Mouse (Mus musculus): ENCODE measurements around the gene Fbp2.
"Not testable (repeated sequence)": the region's sequence is repeated elsewhere in the genome, so short reads cannot be mapped to it uniquely, and the experiment has no call there.

Fbp2 gene

GRCm38 (mm10) chr13:62863771-62864170 lies 5.5 kb upstream of the Fbp2 start:
- no peak for DNase-seq

GRCm38 (mm10) chr13:62862875-62863274 lies 4.7 kb upstream of the Fbp2 start:
- DNase-seq = no peak

- DNase-seq = no peak
Observed at GRCm38 (mm10) chr13:62860068-62860467, 1.8 kb upstream of the Fbp2 start.

DNA sequence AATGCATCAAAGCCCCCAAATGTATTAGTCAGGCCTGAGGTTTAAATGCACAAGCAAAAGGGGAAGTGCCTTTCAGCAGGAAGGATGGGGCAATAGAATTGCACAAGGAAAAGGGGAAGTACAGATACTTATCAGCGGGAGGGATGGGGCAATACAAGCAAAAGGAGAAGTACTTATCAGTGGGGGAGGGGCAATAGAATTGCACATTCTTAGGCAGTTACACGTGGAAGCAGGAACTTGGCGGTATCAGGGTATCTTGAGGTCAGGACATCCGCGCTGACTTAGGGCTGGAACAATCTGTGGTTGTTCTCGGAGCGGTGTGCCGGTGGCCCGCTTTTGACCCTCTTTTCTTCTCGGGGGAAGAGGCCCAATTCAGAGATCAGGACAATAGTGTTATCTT lies 1.0 kb upstream of the Fbp2 start:
- not testable (repeated sequence) for DNase-seq

DNA sequence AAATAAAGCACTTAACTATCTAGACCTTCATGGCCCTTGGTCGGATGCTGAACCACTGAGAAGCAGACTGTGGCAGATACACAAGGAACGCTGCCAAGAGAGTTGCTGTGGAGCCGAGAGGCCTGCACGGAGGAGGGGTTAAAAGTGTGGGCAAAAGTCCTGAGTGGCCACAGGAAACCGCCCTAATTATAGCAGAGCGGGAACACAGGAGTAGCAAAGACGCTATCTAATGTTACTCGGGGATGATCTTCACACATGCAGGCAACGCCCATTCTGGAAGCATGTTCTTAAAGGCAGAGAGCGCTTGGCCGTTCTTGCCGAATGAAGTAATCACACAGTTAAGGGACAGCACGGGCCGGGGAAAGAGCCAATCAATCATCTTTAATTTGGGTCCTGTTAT lies 1.4 kb downstream of the Fbp2 start:
- no peak for DNase-seq

DNA sequence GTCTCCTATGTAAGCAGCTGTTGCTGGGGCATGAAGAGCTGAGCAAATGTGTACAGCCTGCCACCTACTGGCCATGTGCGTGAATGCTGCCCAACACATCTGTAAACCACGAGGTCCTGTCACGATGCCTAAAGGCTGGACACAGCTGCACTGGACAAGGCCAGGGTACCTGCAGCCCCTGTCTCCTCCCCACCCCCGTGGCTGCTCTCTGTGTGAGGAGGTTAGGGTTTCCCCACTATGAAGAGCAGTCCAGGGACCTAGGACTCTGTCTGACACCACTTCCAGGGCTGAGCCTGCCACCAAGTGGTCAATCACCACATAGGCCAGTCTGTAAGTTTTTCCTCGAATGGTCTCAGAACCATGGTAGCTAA lies 1.9 kb downstream of the Fbp2 start:
- peak; percentile 55 to 73 for DNase-seq

DNA sequence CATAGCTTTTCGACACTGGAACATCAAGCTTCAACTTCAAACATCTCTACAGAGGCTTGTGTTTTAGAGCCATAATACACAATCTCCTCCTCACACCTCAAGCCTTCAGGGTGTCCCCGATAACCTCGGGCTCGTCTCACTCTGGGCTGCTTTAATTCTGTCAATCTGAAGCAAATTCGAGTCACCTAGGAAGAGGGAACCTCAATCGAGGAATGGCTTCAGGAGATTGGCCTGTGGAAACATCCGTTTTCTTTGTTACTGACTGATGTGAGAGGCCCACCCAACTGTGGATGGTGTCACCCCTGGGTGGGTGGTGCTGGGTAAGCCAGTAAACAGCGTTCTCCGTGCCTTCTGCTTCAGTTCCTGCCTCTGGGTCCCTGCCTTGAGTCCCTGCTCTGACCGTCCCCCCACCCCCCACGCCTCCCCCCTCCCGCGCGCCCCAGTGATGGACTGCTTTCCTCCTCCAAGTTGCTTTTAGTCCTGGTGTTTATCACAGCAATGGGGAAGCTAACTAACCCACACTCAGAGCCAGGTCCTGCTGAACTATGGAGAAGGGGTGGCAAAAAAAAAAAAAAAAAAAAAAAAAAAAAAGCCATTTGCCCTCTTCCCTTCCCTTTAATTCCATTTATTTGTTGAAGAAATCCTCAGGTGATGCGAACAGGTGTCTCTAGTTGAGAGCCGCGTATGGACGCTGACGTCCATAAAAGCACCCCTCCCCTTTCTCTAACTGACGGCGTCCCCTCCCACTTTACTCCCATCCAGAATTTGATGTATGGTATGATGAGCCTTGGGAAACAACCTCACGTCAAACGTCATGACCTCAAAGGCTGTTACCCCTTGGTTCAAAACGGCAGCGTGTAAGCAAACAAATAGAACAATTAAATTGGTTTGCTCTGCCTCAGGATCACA lies 2.6 kb downstream of the Fbp2 start:
- no peak for DNase-seq

DNA sequence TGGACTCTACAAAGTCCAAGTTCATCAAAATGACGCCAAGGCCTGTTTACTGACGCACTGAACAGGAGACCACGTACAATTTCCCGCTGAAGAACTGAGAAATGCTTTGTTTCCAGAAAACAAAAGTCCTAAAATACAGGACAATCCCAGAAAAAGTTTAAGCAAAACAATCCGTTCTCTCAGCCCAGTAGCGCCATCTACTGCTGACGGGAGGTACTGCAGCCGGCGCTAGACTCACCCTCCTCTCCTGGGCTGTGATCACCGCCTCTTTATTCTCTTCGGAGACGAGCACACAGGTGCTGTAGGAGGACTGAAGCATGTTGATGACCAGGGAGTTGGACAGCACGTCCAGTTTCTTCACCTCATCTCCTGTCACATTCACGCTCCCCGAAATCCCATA lies 3.6 kb downstream of the Fbp2 start:
- peak; percentile 25 to 72 for DNase-seq

DNA sequence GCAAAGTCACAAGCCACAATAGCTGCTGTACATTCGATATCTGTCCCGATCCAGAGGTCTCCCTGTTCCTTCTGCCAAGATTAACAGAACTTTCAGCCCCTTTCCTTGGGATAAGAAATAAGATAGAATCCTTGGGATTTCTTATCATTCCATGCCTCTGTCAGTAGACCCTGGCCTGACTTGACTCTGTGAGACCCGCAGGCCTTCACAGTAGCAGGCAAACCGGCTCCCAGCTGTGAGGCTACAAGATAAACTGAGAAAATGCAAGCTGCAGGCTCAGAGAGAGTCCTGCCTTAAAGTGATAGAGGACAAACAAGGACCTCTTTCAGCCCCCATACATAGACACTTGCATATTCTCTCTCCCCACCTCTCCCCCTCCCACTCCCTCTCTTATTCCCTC lies 24.9 kb downstream of the Fbp2 start:
- no peak for DNase-seq

- DNase-seq = no peak
Observed at GRCm38 (mm10) chr13:62832239-62832638, 26.0 kb downstream of the Fbp2 start.

- not testable (repeated sequence) for DNase-seq
Observed at GRCm38 (mm10) chr13:62815705-62816104, 42.5 kb downstream of the Fbp2 start.

DNA sequence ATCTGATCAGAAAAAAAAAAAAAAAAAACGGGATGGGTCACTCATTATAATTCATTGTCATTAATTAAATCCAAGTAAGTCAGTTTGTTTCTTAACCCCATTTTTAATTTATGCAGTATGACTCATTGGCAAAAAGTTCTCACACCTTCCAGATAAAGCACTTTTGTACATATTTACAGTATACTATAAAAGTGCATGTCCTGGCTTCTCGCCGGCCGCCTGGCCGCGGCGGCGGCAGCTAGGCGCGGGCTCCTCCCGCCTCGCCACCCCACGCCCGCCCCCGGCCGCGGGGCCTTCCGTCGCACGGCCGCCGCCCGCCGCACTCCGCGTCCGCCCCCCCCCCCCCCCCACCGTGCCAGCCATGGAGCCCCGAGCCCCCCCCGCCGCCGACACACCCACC lies 45.5 kb downstream of the Fbp2 start:
- no peak for DNase-seq

- not testable (repeated sequence) for DNase-seq
Observed at GRCm38 (mm10) chr13:62807981-62808380, 50.2 kb downstream of the Fbp2 start.
